Mouse (Mus musculus): ENCODE data around the gene Slc25a48.

GRCm38 (mm10) chr13:56438211-56439075 is at the start of gene Slc25a48:
- TF ChIP-seq CTCF (IDR thresholded peaks at IDR 0.05; ENCODE audit: borderline replicate concordance, control insufficient read depth, extremely low read depth, insufficient read depth, low read length, poor library complexity) (no peak), POLR2A (IDR thresholded peaks at IDR 0.05; ENCODE audit: control insufficient read depth, extremely low read depth, insufficient read depth, low read length, poor library complexity) (no peak)
